Mouse (Mus musculus) natural killer cell, adult 2 months (primary cell): ENCODE measurements around the gene Serpina1b.
"Not testable (repeated sequence)": the region's sequence is repeated elsewhere in the genome, so short reads cannot be mapped to it uniquely, and the experiment has no call there.

Experiments
- DNase-seq, 2 experiments: peaks; one replicate each; pipeline ENCODE4 v3.0.0; 2022; ENCODE audit warnings: low spot score in 2 of 2

Serpina1b gene

GRCm38 (mm10) chr12:103700144-103700750, 129.9 kb downstream of the Serpina1b start:
- DNase-seq = no peak

DNA sequence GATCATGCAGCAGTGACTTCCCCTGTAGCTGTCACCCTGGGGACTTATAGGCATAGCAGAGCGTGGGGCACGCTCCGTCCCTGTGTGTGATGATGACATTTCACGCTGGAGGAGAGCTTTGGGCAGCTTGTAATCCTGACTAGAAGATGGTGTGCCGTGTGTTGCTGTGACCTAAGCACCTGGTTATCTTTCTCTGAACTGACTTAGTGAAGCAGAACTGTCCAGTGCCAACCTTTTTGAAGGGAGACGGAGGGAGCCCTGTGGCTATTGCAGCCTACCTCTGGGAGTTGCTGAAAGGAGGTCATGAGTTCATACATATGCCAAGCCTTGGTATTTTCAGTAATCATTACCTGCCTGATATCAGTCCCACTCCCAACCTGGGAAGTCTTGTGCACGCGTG, 134.7 kb downstream of the Serpina1b start, which contains the start of gene Serpina1f:
Serpina1f (minus strand) TSS at position 101 of the 400 bp plus-strand sequence.
- DNase-seq = no peak

DNA sequence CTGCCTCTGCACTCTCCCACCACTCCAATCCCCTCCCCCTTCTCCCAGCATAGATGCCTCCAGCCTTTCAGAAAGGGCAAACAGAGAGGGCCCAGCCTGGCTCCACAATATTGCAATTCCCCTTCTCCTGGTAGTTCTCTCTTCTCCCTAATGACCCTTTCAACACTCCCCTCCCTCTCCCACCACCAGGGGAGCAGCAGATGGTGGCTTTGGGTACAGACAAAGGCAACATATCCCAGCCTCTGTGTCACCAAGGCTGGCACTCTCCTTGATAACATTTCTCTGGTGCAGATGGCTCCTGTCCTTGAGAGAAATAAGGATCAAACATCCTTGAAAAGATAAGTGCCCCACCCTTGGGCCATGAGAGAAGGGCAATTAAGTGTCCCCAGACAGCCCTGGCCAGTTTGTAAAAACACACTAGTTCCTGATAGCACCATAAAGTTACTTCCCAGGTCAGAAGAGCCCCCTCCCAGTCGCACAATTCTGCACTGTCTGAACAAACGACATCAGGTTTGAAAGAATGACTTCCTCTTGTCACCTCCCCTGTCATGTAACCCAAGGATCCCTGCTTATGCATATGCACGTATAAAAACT, 141.9 kb downstream of the Serpina1b start:
- DNase-seq = no peak

GRCm38 (mm10) chr12:103687021-103687420, 143.2 kb downstream of the Serpina1b start:
- no peak for DNase-seq

GRCm38 (mm10) chr12:103686050-103686449, 144.1 kb downstream of the Serpina1b start:
- DNase-seq = no peak

DNA sequence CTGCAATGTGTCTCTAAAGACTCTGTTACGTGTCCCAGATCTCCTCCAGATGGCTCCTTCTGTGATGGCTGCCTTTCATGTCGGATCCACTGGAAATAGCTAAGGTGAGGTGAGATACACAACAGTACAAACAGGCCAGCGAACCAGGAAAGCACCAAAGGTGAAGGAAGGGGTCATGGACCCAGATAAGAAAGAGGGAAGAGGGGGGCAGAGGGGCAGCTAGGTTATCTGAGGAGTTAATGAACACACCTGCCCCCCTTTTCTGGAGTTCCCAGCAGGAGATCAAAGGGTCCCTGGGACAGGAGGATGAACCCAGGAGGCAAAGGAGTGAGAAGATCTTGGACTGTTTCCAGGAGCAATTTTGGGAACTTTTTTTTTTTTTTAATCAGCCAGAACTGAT, 144.8 kb downstream of the Serpina1b start:
- DNase-seq = no peak

DNA sequence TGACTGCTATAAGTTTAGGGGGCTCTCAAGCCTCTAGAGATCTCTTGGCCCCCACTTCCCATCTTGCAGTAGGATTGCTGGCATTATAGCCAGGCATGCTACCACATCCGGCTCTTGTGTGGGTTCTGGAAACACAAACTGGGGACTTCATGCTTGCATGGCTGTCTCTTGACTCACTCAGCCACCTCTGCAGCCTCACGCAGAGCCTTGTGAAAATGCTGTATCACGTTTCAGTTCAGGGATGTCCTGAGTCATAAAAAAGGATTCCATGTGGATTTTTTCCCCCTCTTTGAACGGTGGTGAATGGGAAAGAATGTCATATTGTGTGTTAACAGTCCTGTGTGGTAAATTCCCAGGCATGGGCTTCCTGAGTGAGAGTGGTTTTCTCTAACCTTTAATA, 146.4 kb downstream of the Serpina1b start:
- no peak for DNase-seq

- DNase-seq = no peak
Observed at GRCm38 (mm10) chr12:103681739-103682138, 148.4 kb downstream of the Serpina1b start.

DNA sequence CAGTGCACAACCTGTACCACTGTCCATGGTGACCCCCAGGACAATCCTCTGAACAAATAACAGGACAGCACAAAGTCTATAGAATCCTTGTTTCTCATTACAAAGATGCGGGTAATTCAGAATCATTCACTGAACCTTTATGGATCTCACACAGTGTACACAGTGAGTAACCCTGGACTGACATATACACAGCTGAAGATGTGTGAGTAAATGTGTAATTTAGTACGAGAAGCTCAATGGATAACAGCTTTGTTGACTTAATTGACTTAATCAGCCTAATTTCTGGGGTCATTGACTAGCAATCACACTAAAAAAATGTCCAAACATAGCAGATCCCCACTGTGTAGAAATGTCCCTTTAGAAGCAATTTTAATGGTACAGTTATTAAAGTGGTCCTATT, 149.0 kb downstream of the Serpina1b start:
- DNase-seq = no peak

DNA sequence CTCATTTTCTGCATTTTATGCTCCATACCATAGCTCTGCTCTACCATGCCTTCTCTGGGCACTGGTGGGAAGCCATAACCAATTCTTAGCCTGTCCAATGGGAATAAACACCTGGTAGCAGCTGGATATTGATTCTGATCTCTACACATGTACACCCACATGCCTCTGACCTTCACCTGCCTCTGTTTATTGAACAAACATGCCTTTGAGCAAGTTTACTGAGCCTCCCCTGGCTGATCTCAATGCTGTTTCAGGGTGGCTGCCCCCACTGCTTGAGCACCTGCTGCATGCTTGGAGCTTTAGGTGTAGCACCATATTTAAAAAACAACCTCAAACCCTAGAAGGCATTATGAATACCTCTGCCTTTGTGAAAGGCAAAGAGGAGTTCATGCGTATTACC, 150.3 kb downstream of the Serpina1b start:
- DNase-seq = not testable (repeated sequence)
